Mouse (Mus musculus) forebrain, embryonic 10.5 days (tissue): ENCODE results near the gene Slc23a2. TPM values are rescaled to one million over a fixed set of nuclear protein-coding genes. Genes with fewer than 3 reads are reported as not detected.

Experiments
- DNase-seq: peaks from one replicate; pipeline ENCODE4 v3.0.0-alpha.2; 2017; ENCODE audit warnings: low spot score; ENCODE audit errors: extremely low spot score
- H3K27ac ChIP-seq: fragments of 300-500 bp; sonication (generic); 2 replicates; pipeline ENCODE4 v1.5.1; 2016; ENCODE audit warnings: mild to moderate bottlenecking
- H3K27me3 ChIP-seq: fragments of 300-500 bp; sonication (generic); 2 replicates; pipeline ENCODE4 v1.6.1; 2016; ENCODE audit warnings: mild to moderate bottlenecking; ENCODE audit not compliant: poor library complexity, severe bottlenecking
- H3K36me3 ChIP-seq: fragments of 300-500 bp; sonication (generic); replicated peaks from 2 replicates; pipeline ENCODE4 v1.6.1; 2016; ENCODE audit warnings: mild to moderate bottlenecking, moderate library complexity
- H3K4me1 ChIP-seq: fragments of 300-500 bp; sonication (generic); 2 replicates; pipeline ENCODE4 v1.6.1; 2016
- H3K4me3 ChIP-seq: fragments of 300-500 bp; sonication (generic); 2 replicates; pipeline ENCODE4 v1.5.1; 2016; ENCODE audit warnings: mild to moderate bottlenecking, moderate library complexity
- H3K9me3 ChIP-seq: fragments of 300-500 bp; sonication (generic); 2 replicates; pipeline ENCODE4 v1.6.1; 2016; ENCODE audit warnings: mild to moderate bottlenecking, moderate library complexity
- WGBS: fragments of 180-500 bp; shearing (Covaris S2); methylation state at CpG from one replicate; pipeline ENCODE4 v1.1.7; 2016; 5-methylcytosine and 5-hydroxymethylcytosine counted together
- polyA plus RNA-seq: library from polyadenylated mRNA; unstranded; fragments of >200 nt; fragmentation: Nextera tagmentation; extraction: Ambion mirVana; gene quantifications from 2 replicates; pipeline ENCODE4 v1.2.1, GENCODE M21; 2016

Gene Slc23a2
- polyA plus RNA-seq, 1 experiment from 2014 or later: 12.6 TPM

- H3K9me3 ChIP-seq: no peaks in the 10 kb centered on the region
- no peak for DNase-seq
- H3K27me3 ChIP-seq: peaks cover 8% of the 10 kb centered on the region
- H3K36me3 ChIP-seq: no peaks in the 10 kb centered on the region
- 89% methylated on average over 6 of the region's 6 CpGs for WGBS
- no peak overlapping the region for H3K4me3 ChIP-seq
- H3K4me1 ChIP-seq: peaks cover 13% of the 10 kb centered on the region
- no peak overlapping the region for H3K27ac ChIP-seq
These were observed 6.7 kb upstream of the Slc23a2 start for GRCm38 (mm10) chr2:132151592-132151991.

DNA sequence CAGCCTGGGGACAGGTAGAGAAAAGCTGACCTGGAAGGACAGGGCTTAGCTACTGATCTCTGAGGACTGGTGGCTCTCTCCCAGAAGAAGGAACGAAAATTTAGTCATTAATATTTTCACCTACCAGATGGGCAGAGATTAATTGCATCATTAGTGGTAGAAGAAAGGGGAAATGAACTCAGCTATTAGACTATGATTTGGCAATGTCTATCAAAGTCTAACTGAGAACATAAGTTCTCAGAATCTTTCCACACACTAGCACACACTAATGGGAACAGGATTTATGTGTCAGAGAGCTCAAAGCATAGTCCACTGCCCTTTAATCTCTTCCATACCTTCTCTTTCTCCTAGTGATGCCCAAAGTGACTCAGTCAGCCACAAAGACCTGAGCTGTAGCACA, 6.0 kb upstream of the Slc23a2 start:
- 68% methylated on average over 1 of the region's 1 CpGs for WGBS

GRCm38 (mm10) chr2:132146502-132146901, 1.6 kb upstream of the Slc23a2 start:
- no peak overlapping the region for H3K4me3 ChIP-seq
- H3K4me1 ChIP-seq: peaks cover 37% of the 10 kb centered on the region
- no peak overlapping the region for H3K27ac ChIP-seq
- no peaks in the 10 kb centered on the region for H3K9me3 ChIP-seq
- WGBS: 26% methylated on average over 4 of the region's 4 CpGs
- H3K27me3 ChIP-seq: peaks cover 30% of the 10 kb centered on the region
- DNase-seq: no peak
- H3K36me3 ChIP-seq: peaks cover 7% of the 10 kb centered on the region

More for the DNA sequence above, 6.0 kb upstream of the Slc23a2 start:
- H3K36me3 ChIP-seq: no peaks in the 10 kb centered on the region
- DNase-seq: no peak
- no peak overlapping the region for H3K27ac ChIP-seq
- no peaks in the 10 kb centered on the region for H3K9me3 ChIP-seq
- H3K4me1 ChIP-seq: peaks cover 17% of the 10 kb centered on the region
- H3K27me3 ChIP-seq: peaks cover 15% of the 10 kb centered on the region
- no peak overlapping the region for H3K4me3 ChIP-seq

- peak; percentile 42 for DNase-seq
- Histone ChIP-seq H3K9me3 (no peaks in the 10 kb centered on the region), H3K4me3 (peak overlapping the region; percentile 86), H3K27ac (peak overlapping the region; percentile 86), H3K4me1 (peaks cover 34% of the 10 kb centered on the region), H3K36me3 (peaks cover 7% of the 10 kb centered on the region), H3K27me3 (peaks cover 30% of the 10 kb centered on the region)
- WGBS: 4% methylated on average over 66 of the region's 66 CpGs
These were observed 673 bp downstream of the Slc23a2 start for GRCm38 (mm10) chr2:132143943-132144927.

DNA sequence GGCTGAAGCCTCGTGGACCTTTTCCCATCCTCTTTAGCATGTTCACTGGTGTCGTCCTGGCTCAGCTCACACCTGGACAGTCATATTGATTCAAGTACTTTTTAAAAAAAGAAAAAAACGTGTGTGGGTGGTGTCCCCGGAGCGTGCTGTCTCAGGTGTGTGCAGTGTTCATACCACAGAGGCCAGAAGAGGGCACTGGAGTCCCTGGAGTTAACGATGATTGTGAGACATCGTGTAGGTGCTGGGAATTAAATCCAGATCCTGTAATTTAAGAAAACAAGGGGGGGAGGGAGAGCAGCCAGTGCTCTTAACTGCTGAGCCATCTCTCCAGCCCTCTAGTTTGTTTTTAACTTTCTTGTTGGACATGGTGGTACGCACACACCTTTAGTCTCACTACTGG, 2.3 kb downstream of the Slc23a2 start:
- H3K4me3 ChIP-seq: no peak overlapping the region
- H3K27ac ChIP-seq: no peak overlapping the region
- no peaks in the 10 kb centered on the region for H3K9me3 ChIP-seq
- H3K27me3 ChIP-seq: peaks cover 30% of the 10 kb centered on the region
- WGBS: 88% methylated on average over 8 of the region's 8 CpGs
- H3K4me1 ChIP-seq: peaks cover 34% of the 10 kb centered on the region
- peaks cover 7% of the 10 kb centered on the region for H3K36me3 ChIP-seq
- no peak for DNase-seq

DNA sequence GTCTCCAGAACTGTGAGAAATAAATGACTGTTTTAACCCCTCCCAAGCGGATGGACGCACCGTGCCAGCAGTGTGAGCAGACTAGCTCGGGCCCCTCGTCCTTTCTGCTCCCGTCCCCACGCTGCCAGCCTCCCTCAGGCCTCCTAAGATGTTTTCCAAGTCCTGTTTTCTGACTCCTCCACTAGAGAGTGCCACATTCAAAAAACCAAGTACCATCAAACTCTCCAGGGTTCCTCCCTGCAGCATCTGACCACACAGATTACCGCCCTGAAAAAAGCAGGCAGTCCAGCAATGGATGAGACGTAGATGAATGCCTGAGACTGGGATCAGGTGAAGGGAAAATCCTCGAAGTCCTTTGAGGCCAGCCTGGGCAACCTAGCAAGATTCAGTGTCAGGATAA, 4.4 kb downstream of the Slc23a2 start:
- Histone ChIP-seq H3K27ac (no peak overlapping the region), H3K9me3 (no peaks in the 10 kb centered on the region), H3K4me1 (peaks cover 16% of the 10 kb centered on the region), H3K27me3 (peaks cover 11% of the 10 kb centered on the region), H3K36me3 (peaks cover 7% of the 10 kb centered on the region), H3K4me3 (no peak overlapping the region)
- whole genome bisulfite sequencing: 80% methylated on average over 10 of the region's 10 CpGs
- DNase-seq: no peak

GRCm38 (mm10) chr2:132139099-132139498, 5.8 kb downstream of the Slc23a2 start:
- H3K27me3 ChIP-seq: peaks cover 8% of the 10 kb centered on the region; the same call in 1 of the 2 replicates
- peaks cover 7% of the 10 kb centered on the region for H3K36me3 ChIP-seq
- H3K4me3 ChIP-seq: no peak overlapping the region
- H3K27ac ChIP-seq: no peak overlapping the region
- 89% methylated on average over 2 of the region's 2 CpGs for WGBS
- H3K4me1 ChIP-seq: peaks cover 13% of the 10 kb centered on the region
- no peaks in the 10 kb centered on the region for H3K9me3 ChIP-seq
- DNase-seq: no peak

DNA sequence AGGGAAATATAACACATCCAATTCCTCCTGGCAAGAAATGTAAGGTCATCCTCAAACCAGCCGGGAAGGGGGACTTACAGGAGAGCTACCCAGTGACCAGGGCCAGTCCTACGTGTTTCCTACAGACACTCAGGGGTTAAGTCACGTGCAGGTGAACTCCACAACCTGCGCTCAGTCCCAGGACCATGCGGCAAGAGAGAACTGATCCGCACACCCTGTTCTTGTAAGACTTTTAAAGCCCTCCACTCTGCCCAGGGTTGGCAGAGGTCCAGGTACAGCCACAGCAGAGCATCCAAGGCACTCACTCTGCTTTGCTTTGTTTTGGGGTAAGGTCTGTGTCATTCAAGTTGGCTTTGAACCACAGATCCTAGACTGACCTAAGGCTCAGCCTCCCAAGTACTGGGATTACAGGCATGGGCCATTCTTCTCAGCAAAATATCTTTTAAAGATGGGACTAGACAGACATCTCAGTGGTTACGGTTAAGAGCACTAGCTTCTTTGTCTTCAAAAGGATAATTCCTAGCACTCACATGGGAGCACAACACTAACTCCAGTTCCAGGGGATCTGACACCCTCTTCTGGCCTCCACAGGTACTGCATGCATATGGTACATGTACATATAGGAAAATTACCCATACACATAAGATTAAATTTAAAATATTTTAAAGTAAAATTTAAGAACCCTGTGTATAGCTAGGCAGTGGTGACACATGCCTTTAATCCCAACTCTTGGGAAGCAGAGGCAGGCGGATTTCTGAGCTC, 8.9 kb downstream of the Slc23a2 start:
- DNase-seq: no peak
- Histone ChIP-seq H3K27me3 (no peaks in the 10 kb centered on the region), H3K4me3 (no peak overlapping the region), H3K9me3 (no peaks in the 10 kb centered on the region), H3K4me1 (peaks cover 21% of the 10 kb centered on the region), H3K27ac (no peak overlapping the region), H3K36me3 (no peaks in the 10 kb centered on the region)
- 92% methylated on average over 8 of the region's 8 CpGs for whole genome bisulfite sequencing

- DNase-seq: no peak
- H3K27ac ChIP-seq: no peak overlapping the region
- no peaks in the 10 kb centered on the region for H3K9me3 ChIP-seq
- 85% methylated on average over 4 of the region's 4 CpGs for WGBS
- no peaks in the 10 kb centered on the region for H3K36me3 ChIP-seq
- no peak overlapping the region for H3K4me3 ChIP-seq
- no peaks in the 10 kb centered on the region for H3K27me3 ChIP-seq
- peaks cover 26% of the 10 kb centered on the region for H3K4me1 ChIP-seq
These were observed 10.2 kb downstream of the Slc23a2 start for GRCm38 (mm10) chr2:132134758-132135157.

- no peak overlapping the region for H3K4me3 ChIP-seq
- H3K27ac ChIP-seq: no peak overlapping the region
- WGBS: 30% methylated on average over 2 of the region's 2 CpGs
- H3K27me3 ChIP-seq: no peaks in the 10 kb centered on the region
- H3K36me3 ChIP-seq: no peaks in the 10 kb centered on the region
- DNase-seq: no peak
- no peaks in the 10 kb centered on the region for H3K9me3 ChIP-seq
- H3K4me1 ChIP-seq: peaks cover 26% of the 10 kb centered on the region
These were observed 11.5 kb downstream of the Slc23a2 start for GRCm38 (mm10) chr2:132133436-132133835.

DNA sequence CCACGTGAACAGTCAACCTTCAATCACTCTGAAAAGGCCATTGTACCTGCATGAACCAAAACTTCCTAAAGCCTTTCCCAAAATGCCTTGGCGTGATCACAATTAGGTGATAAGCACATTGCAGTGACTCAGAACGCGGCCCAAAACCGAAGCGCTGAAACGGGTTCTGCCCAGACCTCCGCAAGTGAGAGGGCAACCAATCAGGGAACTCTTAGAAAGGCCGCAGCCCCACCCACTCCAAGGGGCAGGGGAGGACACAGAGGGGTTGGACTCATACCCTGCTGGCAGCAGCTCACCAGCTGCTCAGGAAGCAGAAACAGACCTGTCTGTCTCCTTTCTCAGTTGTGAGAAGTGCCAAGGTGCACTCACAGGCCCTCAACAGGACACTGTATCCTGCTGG, 13.6 kb downstream of the Slc23a2 start:
- Histone ChIP-seq H3K27me3 (no peaks in the 10 kb centered on the region), H3K9me3 (no peaks in the 10 kb centered on the region), H3K4me3 (peak overlapping the region; percentile 42), H3K36me3 (no peaks in the 10 kb centered on the region), H3K4me1 (peaks cover 26% of the 10 kb centered on the region), H3K27ac (no peak overlapping the region)
- 1% methylated on average over 9 of the region's 9 CpGs for WGBS
- peak; percentile 47 for DNase-seq

DNA sequence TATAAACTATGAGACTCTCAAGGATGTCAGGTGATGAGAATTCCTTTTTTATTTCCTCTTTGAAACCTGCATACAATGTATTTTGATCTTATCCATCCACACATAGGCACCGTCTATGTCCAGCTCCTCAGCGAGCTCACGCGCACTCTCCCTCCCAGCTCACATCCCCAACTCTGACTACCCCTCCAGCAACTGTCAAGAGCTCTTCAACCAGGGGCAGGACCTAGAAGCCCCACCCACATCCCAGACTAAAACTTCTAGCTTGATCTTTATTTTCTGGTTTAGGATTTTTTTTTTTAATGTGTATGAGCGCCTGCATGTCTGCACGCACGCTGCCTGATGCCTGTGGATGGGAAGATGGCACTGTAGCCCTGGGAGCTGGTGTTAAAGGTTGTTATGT, 14.9 kb downstream of the Slc23a2 start:
- WGBS: 94% methylated on average over 7 of the region's 7 CpGs
- no peak for DNase-seq

GRCm38 (mm10) chr2:132129247-132129646, 15.7 kb downstream of the Slc23a2 start:
- H3K36me3 ChIP-seq: no peaks in the 10 kb centered on the region
- peaks cover 22% of the 10 kb centered on the region for H3K4me1 ChIP-seq
- H3K27me3 ChIP-seq: no peaks in the 10 kb centered on the region
- no peak overlapping the region for H3K4me3 ChIP-seq
- 94% methylated on average over 7 of the region's 7 CpGs for WGBS
- H3K9me3 ChIP-seq: no peaks in the 10 kb centered on the region
- H3K27ac ChIP-seq: no peak overlapping the region
- DNase-seq: no peak

More for the DNA sequence above, 14.9 kb downstream of the Slc23a2 start:
- Histone ChIP-seq H3K4me1 (peaks cover 26% of the 10 kb centered on the region), H3K4me3 (no peak overlapping the region), H3K27me3 (no peaks in the 10 kb centered on the region), H3K27ac (no peak overlapping the region), H3K9me3 (no peaks in the 10 kb centered on the region), H3K36me3 (no peaks in the 10 kb centered on the region)
